Mouse (Mus musculus) embryonic fibroblast, embryonic 13.5 days (primary cell): ENCODE measurements around the gene Cftr. TPM values are rescaled to one million over a fixed set of nuclear protein-coding genes. Genes with fewer than 3 reads are reported as not detected.

Source experiments
- H3K27ac ChIP-seq: 2 replicates; pipeline ENCODE4 v1.5.1; 2012; ENCODE audit warnings: low read length, control low read depth, inconsistent platforms; ENCODE audit not compliant: insufficient read depth
- H3K4me1 ChIP-seq: 2 replicates; pipeline ENCODE4 v1.6.1; 2011; ENCODE audit warnings: low read length; ENCODE audit not compliant: control insufficient read depth, insufficient read depth
- H3K4me3 ChIP-seq: 2 replicates; pipeline ENCODE4 v1.5.1; 2011; ENCODE audit warnings: mild to moderate bottlenecking, control low read depth, low read length; ENCODE audit not compliant: insufficient read depth
- CTCF ChIP-seq: IDR thresholded peaks from 2 replicates; pipeline ENCODE4 v1.5.1; 2011; ENCODE audit warnings: mild to moderate bottlenecking, control low read depth, low read length, moderate library complexity, borderline replicate concordance; ENCODE audit not compliant: insufficient read depth
- POLR2A ChIP-seq: IDR thresholded peaks from 2 replicates; pipeline ENCODE4 v1.6.1; 2011; ENCODE audit warnings: low read depth, mild to moderate bottlenecking, control low read depth, low read length, moderate library complexity
- polyA plus RNA-seq: library from polyadenylated mRNA; stranded (reverse); fragments of >200 nt; gene quantifications from 2 replicates; pipeline ENCODE4 v1.2.4, GENCODE M21; 2011; ENCODE audit warnings: low read depth; ENCODE audit not compliant: missing spikeins, insufficient read length

Gene Cftr
- polyA plus RNA-seq, 1 experiment, result 0.30 TPM

DNA sequence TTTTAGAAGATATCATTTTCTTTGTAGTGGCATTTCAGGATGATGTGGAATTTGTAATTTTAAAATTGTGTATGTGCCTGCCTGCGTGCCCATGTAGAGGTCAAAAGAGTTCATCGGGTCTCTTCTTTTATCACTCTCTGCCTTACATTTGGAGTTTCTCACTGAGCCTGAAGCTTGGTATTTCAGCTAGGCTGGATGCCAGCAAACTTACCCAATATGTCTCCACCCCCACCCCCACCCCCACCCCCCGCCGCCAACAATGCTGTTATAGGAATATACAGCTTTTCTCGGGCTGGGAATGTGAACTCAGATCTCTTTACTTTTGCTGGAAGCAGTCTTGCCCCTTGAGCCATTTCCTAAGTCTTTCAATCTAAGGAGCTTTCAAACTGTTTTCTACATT lies 191.7 kb downstream of the Cftr start:
- Histone ChIP-seq H3K4me1 (no peaks in the 10 kb centered on the region), H3K27ac (no peak overlapping the region), H3K4me3 (no peak overlapping the region)
- TF ChIP-seq CTCF, result no peak

DNA sequence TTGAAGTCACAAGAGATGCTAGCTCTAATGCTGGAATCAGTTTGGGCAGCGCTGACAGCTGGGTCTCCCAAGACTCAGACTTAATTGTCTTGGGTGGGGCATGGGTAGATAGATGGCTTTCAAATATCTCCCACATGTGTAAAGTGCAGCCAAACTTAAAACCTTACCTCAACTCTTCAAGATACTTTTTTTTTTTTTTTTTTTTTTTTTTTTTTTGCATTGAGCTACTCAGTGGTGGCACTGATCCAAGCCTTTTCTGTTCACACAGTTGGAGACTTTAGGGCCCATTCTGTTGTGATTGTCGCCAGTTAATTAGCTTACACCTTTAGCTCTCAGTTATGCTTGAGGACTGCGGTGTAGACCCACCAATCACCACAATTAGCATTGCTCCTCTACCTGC lies 198.6 kb downstream of the Cftr start:
- Histone ChIP-seq H3K4me3 (no peak overlapping the region), H3K4me1 (no peaks in the 10 kb centered on the region), H3K27ac (no peak overlapping the region)
- TF ChIP-seq POLR2A, result no peak
- TF ChIP-seq CTCF, result no peak

DNA sequence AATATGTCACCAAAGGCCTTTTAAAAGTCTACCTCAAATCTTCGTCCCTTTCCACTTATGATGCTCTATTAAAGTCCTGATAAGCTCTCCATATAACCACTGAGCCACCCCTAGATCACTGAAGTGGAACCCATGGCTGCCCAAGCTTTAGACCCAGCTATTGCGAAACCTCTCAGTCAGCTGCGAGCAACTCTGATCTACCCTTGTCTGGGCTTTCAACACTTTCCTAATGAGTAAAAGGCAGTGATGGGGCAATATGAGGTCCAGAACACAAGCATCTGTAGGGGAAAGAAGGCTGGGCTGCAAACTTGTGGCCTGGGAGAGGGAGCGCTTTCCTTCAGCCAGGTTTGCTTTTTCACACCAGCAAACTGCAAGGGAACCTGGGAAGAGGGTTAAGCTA lies 199.2 kb downstream of the Cftr start:
- TF ChIP-seq CTCF (no peak), POLR2A (no peak)
- H3K4me3 ChIP-seq, result no peak overlapping the region
- no peak overlapping the region for H3K27ac ChIP-seq
- H3K4me1 ChIP-seq, result no peaks in the 10 kb centered on the region

Other genes starting within 250 kb of the Cftr start
- gene Wnt2, start 140.1 kb upstream of the Cftr start, polyA plus RNA-seq, result 0.94 and 2.1 TPM in 2 replicates
- not detected in 2 replicates for gene Asz1, start 61.6 kb upstream of the Cftr start, polyA plus RNA-seq